Mouse (Mus musculus): ENCODE measurements around the gene Iqcc. TPM values are rescaled to one million over a fixed set of nuclear protein-coding genes. Genes with fewer than 3 reads are reported as not detected.

Gene Iqcc
- polyA plus RNA-seq, 1 experiment from 2014 or later: 32.5 TPM

GRCm38 (mm10) chr4:129639221-129639620 is 20.3 kb upstream of the Iqcc start:
- H3K4me2 ChIP-seq: peak overlapping the region; percentile 94
- ATAC-seq (ENCODE audit: insufficient number of reproducible peaks, insufficient read depth, low FRiP score, low TSS enrichment, low read depth): no peak
- no peaks in the 10 kb centered on the region for H3K9me3 ChIP-seq
- peaks cover 26% of the 10 kb centered on the region for H3K4me1 ChIP-seq (replicated peaks)
- H3K27ac ChIP-seq: no peak overlapping the region
- WGBS: 92% methylated on average over 15 of the region's 15 CpGs
- H3K36me3 ChIP-seq: peaks cover 62% of the 10 kb centered on the region
- H3K27me3 ChIP-seq: no peaks in the 10 kb centered on the region
- H3K9ac ChIP-seq (replicated peaks): 0 out of 2 replicates have a peak overlapping the region, but pooled peaks have one; percentile 84
- peak overlapping the region; percentile 67 for H3K4me3 ChIP-seq (replicated peaks)

GRCm38 (mm10) chr4:129633852-129634251 is 15.0 kb upstream of the Iqcc start:
- H3K9me3 ChIP-seq: no peaks in the 10 kb centered on the region
- peaks cover 9% of the 10 kb centered on the region for H3K4me1 ChIP-seq (replicated peaks)
- no peaks in the 10 kb centered on the region for H3K27me3 ChIP-seq
- no peak overlapping the region for H3K4me3 ChIP-seq (replicated peaks)
- no peak overlapping the region for H3K9ac ChIP-seq (replicated peaks)
- 97% methylated on average over 6 of the region's 6 CpGs for WGBS
- no peak overlapping the region for H3K4me2 ChIP-seq
- no peak for ATAC-seq (ENCODE audit: insufficient number of reproducible peaks, insufficient read depth, low FRiP score, low TSS enrichment, low read depth)
- H3K36me3 ChIP-seq: peaks cover 98% of the 10 kb centered on the region
- no peak overlapping the region for H3K27ac ChIP-seq

GRCm38 (mm10) chr4:129631867-129632266 is 13.0 kb upstream of the Iqcc start:
- Histone ChIP-seq H3K4me2 (no peak overlapping the region), H3K27ac (no peak overlapping the region), H3K4me3 (replicated peaks) (no peak overlapping the region), H3K4me1 (replicated peaks) (no peaks in the 10 kb centered on the region), H3K9ac (replicated peaks) (no peak overlapping the region), H3K36me3 (peaks cover 100% of the 10 kb centered on the region), H3K9me3 (no peaks in the 10 kb centered on the region), H3K27me3 (no peaks in the 10 kb centered on the region)
- 89% methylated on average over 12 of the region's 12 CpGs for WGBS
- ATAC-seq (ENCODE audit: insufficient number of reproducible peaks, insufficient read depth, low FRiP score, low TSS enrichment, low read depth): no peak

GRCm38 (mm10) chr4:129630944-129631343 is 12.0 kb upstream of the Iqcc start:
- H3K4me1 ChIP-seq (replicated peaks): no peaks in the 10 kb centered on the region; the same call in 1 of the 2 replicates
- no peak overlapping the region for H3K27ac ChIP-seq
- H3K4me2 ChIP-seq: no peak overlapping the region
- no peak overlapping the region for H3K4me3 ChIP-seq (replicated peaks)
- 86% methylated on average over 4 of the region's 4 CpGs for WGBS
- no peaks in the 10 kb centered on the region for H3K9me3 ChIP-seq
- H3K9ac ChIP-seq (replicated peaks): no peak overlapping the region
- no peak for ATAC-seq (ENCODE audit: insufficient number of reproducible peaks, insufficient read depth, low FRiP score, low TSS enrichment, low read depth)
- H3K27me3 ChIP-seq: no peaks in the 10 kb centered on the region
- peaks cover 100% of the 10 kb centered on the region for H3K36me3 ChIP-seq

GRCm38 (mm10) chr4:129626035-129626434 is 7.1 kb upstream of the Iqcc start:
- WGBS: 75% methylated on average over 6 of the region's 6 CpGs
- Histone ChIP-seq H3K4me1 (replicated peaks) (peaks cover 32% of the 10 kb centered on the region), H3K4me3 (replicated peaks) (no peak overlapping the region), H3K27ac (no peak overlapping the region; the same call in 1 of the 2 replicates), H3K9me3 (no peaks in the 10 kb centered on the region), H3K9ac (replicated peaks) (no peak overlapping the region), H3K4me2 (no peak overlapping the region), H3K27me3 (no peaks in the 10 kb centered on the region), H3K36me3 (peaks cover 57% of the 10 kb centered on the region)
- no peak for ATAC-seq (ENCODE audit: insufficient number of reproducible peaks, insufficient read depth, low FRiP score, low TSS enrichment, low read depth)

GRCm38 (mm10) chr4:129625496-129625895 is 6.6 kb upstream of the Iqcc start:
- peaks cover 57% of the 10 kb centered on the region for H3K36me3 ChIP-seq
- no peak overlapping the region for H3K4me3 ChIP-seq (replicated peaks)
- peak overlapping the region; percentile 91; the same call in 1 of the 2 replicates for H3K27ac ChIP-seq
- H3K9ac ChIP-seq (replicated peaks): no peak overlapping the region
- H3K4me2 ChIP-seq: peak overlapping the region; percentile 70
- no peaks in the 10 kb centered on the region for H3K27me3 ChIP-seq
- H3K4me1 ChIP-seq (replicated peaks): peaks cover 32% of the 10 kb centered on the region
- 48% methylated on average over 4 of the region's 4 CpGs for whole genome bisulfite sequencing
- no peak for ATAC-seq (ENCODE audit: insufficient number of reproducible peaks, insufficient read depth, low FRiP score, low TSS enrichment, low read depth)
- H3K9me3 ChIP-seq: no peaks in the 10 kb centered on the region

GRCm38 (mm10) chr4:129625029-129625370 is 6.1 kb upstream of the Iqcc start:
- 2% methylated on average over 6 of the region's 6 CpGs for WGBS
- ATAC-seq (ENCODE audit: insufficient number of reproducible peaks, insufficient read depth, low FRiP score, low TSS enrichment, low read depth): no peak; the same call in 1 of the 2 replicates

GRCm38 (mm10) chr4:129624281-129625028 is 5.6 kb upstream of the Iqcc start:
- ATAC-seq (ENCODE audit: insufficient number of reproducible peaks, insufficient read depth, low FRiP score, low TSS enrichment, low read depth): peak; percentile 82
- H3K4me2 ChIP-seq: peak overlapping the region; percentile 70
- H3K4me3 ChIP-seq (replicated peaks): peak overlapping the region; percentile 63
- WGBS: 2% methylated on average over 18 of the region's 18 CpGs
- peaks cover 46% of the 10 kb centered on the region for H3K36me3 ChIP-seq
- H3K9me3 ChIP-seq: no peaks in the 10 kb centered on the region
- no peaks in the 10 kb centered on the region for H3K27me3 ChIP-seq
- H3K27ac ChIP-seq: peak overlapping the region; percentile 91
- H3K4me1 ChIP-seq (replicated peaks): peaks cover 32% of the 10 kb centered on the region
- H3K9ac ChIP-seq (replicated peaks): peak overlapping the region; percentile 73

More at GRCm38 (mm10) chr4:129625029-129625370, 6.1 kb upstream of the Iqcc start:
- Histone ChIP-seq H3K4me2 (peak overlapping the region; percentile 70), H3K36me3 (peaks cover 52% of the 10 kb centered on the region), H3K4me1 (replicated peaks) (peaks cover 32% of the 10 kb centered on the region), H3K9ac (replicated peaks) (peak overlapping the region; percentile 73), H3K9me3 (no peaks in the 10 kb centered on the region), H3K27ac (peak overlapping the region; percentile 91), H3K4me3 (replicated peaks) (peak overlapping the region; percentile 63), H3K27me3 (no peaks in the 10 kb centered on the region)

- Histone ChIP-seq H3K27ac (peak within 1 kb of the TSS; percentile 91), H3K9ac (replicated peaks) (peak within 1 kb of the TSS; percentile 73), H3K36me3 (peaks cover 39% of the 10 kb centered on the region), H3K4me3 (replicated peaks) (peak within 1 kb of the TSS; percentile 63), H3K9me3 (no peaks in the 10 kb centered on the region), H3K4me2 (peak within 1 kb of the TSS; percentile 70), H3K4me1 (replicated peaks) (peaks cover 32% of the 10 kb centered on the region), H3K27me3 (no peaks in the 10 kb centered on the region)
- no peak for ATAC-seq (ENCODE audit: insufficient number of reproducible peaks, insufficient read depth, low FRiP score, low TSS enrichment, low read depth)
- WGBS: 0% methylated on average over 10 of the region's 10 CpGs
Measured at GRCm38 (mm10) chr4:129623681-129624091, 4.8 kb upstream of the Iqcc start, which contains the start of gene Ccdc28b. Gene Ccdc28b, minus strand, starts transcription at chr4:129623947.

- Histone ChIP-seq H3K9ac (replicated peaks) (peak overlapping the region; percentile 73), H3K27ac (peak overlapping the region; percentile 91), H3K4me2 (peak overlapping the region; percentile 70), H3K9me3 (no peaks in the 10 kb centered on the region), H3K36me3 (peaks cover 31% of the 10 kb centered on the region), H3K4me1 (replicated peaks) (peaks cover 38% of the 10 kb centered on the region), H3K4me3 (replicated peaks) (peak overlapping the region; percentile 63), H3K27me3 (no peaks in the 10 kb centered on the region)
- WGBS: 24% methylated on average over 8 of the region's 8 CpGs
- ATAC-seq (ENCODE audit: insufficient number of reproducible peaks, insufficient read depth, low FRiP score, low TSS enrichment, low read depth): no peak
Measured at GRCm38 (mm10) chr4:129622803-129623535, 4.1 kb upstream of the Iqcc start.

GRCm38 (mm10) chr4:129622120-129622802 is 3.4 kb upstream of the Iqcc start:
- peaks cover 26% of the 10 kb centered on the region for H3K36me3 ChIP-seq
- H3K4me2 ChIP-seq: peak overlapping the region; percentile 70
- H3K27ac ChIP-seq: no peak overlapping the region
- 80% methylated on average over 11 of the region's 11 CpGs for WGBS
- H3K4me1 ChIP-seq (replicated peaks): peaks cover 40% of the 10 kb centered on the region
- peak overlapping the region; percentile 63 for H3K4me3 ChIP-seq (replicated peaks)
- peak overlapping the region; percentile 73; the same call in 1 of the 2 replicates for H3K9ac ChIP-seq (replicated peaks)
- H3K9me3 ChIP-seq: no peaks in the 10 kb centered on the region
- ATAC-seq (ENCODE audit: insufficient number of reproducible peaks, insufficient read depth, low FRiP score, low TSS enrichment, low read depth): no peak
- H3K27me3 ChIP-seq: no peaks in the 10 kb centered on the region

Data from limb, embryonic 12.5 days (tissue).